Mouse (Mus musculus) B cell, adult 2 months (primary cell): Measurements from ENCODE around the gene Acbd6.

Experiments used
- DNase-seq, 2 experiments: peaks; one replicate each; pipeline ENCODE4 v3.0.0; 2022

Gene Acbd6

GRCm38 (mm10) chr1:155560678-155561077 lies 2.8 kb downstream of the Acbd6 start:
- DNase-seq = no peak

GRCm38 (mm10) chr1:155562206-155562605 lies 4.3 kb downstream of the Acbd6 start:
- DNase-seq = no peak

GRCm38 (mm10) chr1:155564741-155565140 lies 6.8 kb downstream of the Acbd6 start:
- DNase-seq = peak; percentile 59 to 60

- peak; percentile 17 to 27 for DNase-seq
Observed at GRCm38 (mm10) chr1:155568133-155568532, 10.2 kb downstream of the Acbd6 start.

- no peak for DNase-seq
Observed at GRCm38 (mm10) chr1:155569340-155569739, 11.4 kb downstream of the Acbd6 start.

GRCm38 (mm10) chr1:155574966-155575673 lies 17.2 kb downstream of the Acbd6 start:
- DNase-seq = peak; percentile 65 to 71

- DNase-seq = peak; percentile 44 to 46
Observed at GRCm38 (mm10) chr1:155576432-155576831, 18.5 kb downstream of the Acbd6 start.

- DNase-seq = peak; percentile 8 to 14
Observed at GRCm38 (mm10) chr1:155577316-155577715, 19.4 kb downstream of the Acbd6 start.

GRCm38 (mm10) chr1:155587961-155588360 lies 30.0 kb downstream of the Acbd6 start:
- no peak for DNase-seq

GRCm38 (mm10) chr1:155594141-155594540 lies 36.2 kb downstream of the Acbd6 start:
- DNase-seq = no peak

- DNase-seq = no peak
Observed at GRCm38 (mm10) chr1:155596576-155596975, 38.7 kb downstream of the Acbd6 start.

GRCm38 (mm10) chr1:155604706-155605105 lies 46.8 kb downstream of the Acbd6 start:
- DNase-seq = no peak

- DNase-seq = no peak
Observed at GRCm38 (mm10) chr1:155605391-155606155, 47.7 kb downstream of the Acbd6 start.

- no peak for DNase-seq
Observed at GRCm38 (mm10) chr1:155606156-155606531, 48.2 kb downstream of the Acbd6 start.

- DNase-seq = no peak
Observed at GRCm38 (mm10) chr1:155608524-155608923, 50.6 kb downstream of the Acbd6 start.

GRCm38 (mm10) chr1:155614426-155614825 lies 56.5 kb downstream of the Acbd6 start:
- DNase-seq = no peak

GRCm38 (mm10) chr1:155621075-155621474 lies 63.2 kb downstream of the Acbd6 start:
- DNase-seq = no peak

- DNase-seq = no peak
Observed at GRCm38 (mm10) chr1:155623192-155623591, 65.3 kb downstream of the Acbd6 start.

GRCm38 (mm10) chr1:155627746-155628145 lies 69.8 kb downstream of the Acbd6 start:
- no peak for DNase-seq

- no peak for DNase-seq
Observed at GRCm38 (mm10) chr1:155636648-155637047, 78.7 kb downstream of the Acbd6 start.

GRCm38 (mm10) chr1:155645816-155646215 lies 87.9 kb downstream of the Acbd6 start:
- no peak for DNase-seq

GRCm38 (mm10) chr1:155646345-155647307 lies 88.7 kb downstream of the Acbd6 start:
- no peak for DNase-seq
